Mouse (Mus musculus) cortical plate, adult 2 months (tissue): Measurements from ENCODE around the gene Amotl2. TPM values are rescaled to one million over a fixed set of nuclear protein-coding genes. Genes with fewer than 3 reads are reported as not detected.

Experiments
- H3K27ac ChIP-seq: fragments of 200-500 bp; 2 replicates; pipeline ENCODE4 v1.5.1; 2012; ENCODE audit warnings: low read length, control low read depth, inconsistent platforms; ENCODE audit not compliant: insufficient read depth
- H3K4me1 ChIP-seq: fragments of 200-500 bp; 2 replicates; pipeline ENCODE4 v1.6.1; 2011; ENCODE audit warnings: low read length; ENCODE audit not compliant: control insufficient read depth, insufficient read depth
- H3K4me3 ChIP-seq: fragments of 200-500 bp; 2 replicates; pipeline ENCODE4 v1.5.1; 2011; ENCODE audit warnings: mild to moderate bottlenecking, low read length, control low read depth; ENCODE audit not compliant: insufficient read depth
- CTCF ChIP-seq: fragments of 200-500 bp; IDR thresholded peaks from 2 replicates; pipeline ENCODE4 v1.5.1; 2011; ENCODE audit warnings: mild to moderate bottlenecking, control low read depth, low read length; ENCODE audit not compliant: insufficient read depth; ENCODE audit errors: extremely low read depth
- POLR2A ChIP-seq: fragments of 200-500 bp; IDR thresholded peaks from 2 replicates; pipeline ENCODE4 v1.6.1; 2011; ENCODE audit warnings: mild to moderate bottlenecking, low read length, control low read depth; ENCODE audit not compliant: insufficient read depth; ENCODE audit errors: extremely low read depth
- polyA plus RNA-seq: library from polyadenylated mRNA; depleted of rRNA; stranded (reverse); fragments of >200 nt; gene quantifications from 2 replicates; pipeline ENCODE4 v1.2.3, GENCODE M21; 2012

Amotl2 gene
- polyA plus RNA-seq, 1 experiment, result 16.1 TPM

DNA sequence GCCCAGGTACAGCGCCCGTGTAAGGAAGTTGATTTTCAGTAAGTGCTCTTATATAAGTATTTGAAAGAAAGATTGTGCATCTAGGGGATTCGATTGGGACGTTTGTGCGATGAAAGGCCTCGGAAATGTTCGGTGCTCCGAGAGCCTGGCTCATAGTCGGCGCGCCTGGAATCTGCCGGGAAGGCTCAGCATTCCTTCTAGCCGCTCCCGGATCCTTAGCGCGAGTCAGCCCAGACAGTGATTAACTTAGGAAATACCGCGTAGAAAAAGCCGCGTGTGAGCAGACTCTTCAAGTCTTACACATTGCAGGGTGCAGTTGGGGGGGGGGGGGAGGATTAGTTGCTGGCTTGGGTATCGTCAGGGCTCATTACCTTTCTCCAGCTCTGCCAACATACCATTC is 2.2 kb downstream of the Amotl2 start:
- peak overlapping the region; percentile 96 for H3K27ac ChIP-seq
- H3K4me1 ChIP-seq, result no peaks in the 10 kb centered on the region
- peak overlapping the region; percentile 92 for H3K4me3 ChIP-seq
- TF ChIP-seq CTCF (no peak), POLR2A (no peak)

DNA sequence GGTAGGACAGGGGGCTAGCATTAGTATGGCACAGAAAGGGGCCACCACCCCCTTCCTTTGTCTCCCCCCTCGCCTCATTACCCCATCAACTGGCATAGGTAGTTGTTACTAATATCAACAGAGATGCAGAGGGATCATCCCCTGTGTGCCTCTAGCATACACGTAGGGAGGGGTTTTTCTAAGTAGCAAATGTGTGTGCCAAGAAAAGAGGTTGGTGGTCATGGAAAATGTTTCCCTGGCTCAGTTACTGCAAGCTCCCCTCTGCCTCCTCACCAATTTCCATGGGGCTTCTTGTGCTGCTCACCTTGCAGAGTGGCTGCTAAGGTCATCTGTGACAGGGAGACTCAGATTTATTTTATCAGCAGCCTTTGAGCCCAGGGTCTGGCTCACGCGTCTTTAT is 2.6 kb downstream of the Amotl2 start:
- Histone ChIP-seq H3K27ac (peak overlapping the region; percentile 35; the same call in 1 of the 2 replicates), H3K4me3 (peak overlapping the region; percentile 92), H3K4me1 (no peaks in the 10 kb centered on the region)
- TF ChIP-seq POLR2A (no peak), CTCF (no peak)

DNA sequence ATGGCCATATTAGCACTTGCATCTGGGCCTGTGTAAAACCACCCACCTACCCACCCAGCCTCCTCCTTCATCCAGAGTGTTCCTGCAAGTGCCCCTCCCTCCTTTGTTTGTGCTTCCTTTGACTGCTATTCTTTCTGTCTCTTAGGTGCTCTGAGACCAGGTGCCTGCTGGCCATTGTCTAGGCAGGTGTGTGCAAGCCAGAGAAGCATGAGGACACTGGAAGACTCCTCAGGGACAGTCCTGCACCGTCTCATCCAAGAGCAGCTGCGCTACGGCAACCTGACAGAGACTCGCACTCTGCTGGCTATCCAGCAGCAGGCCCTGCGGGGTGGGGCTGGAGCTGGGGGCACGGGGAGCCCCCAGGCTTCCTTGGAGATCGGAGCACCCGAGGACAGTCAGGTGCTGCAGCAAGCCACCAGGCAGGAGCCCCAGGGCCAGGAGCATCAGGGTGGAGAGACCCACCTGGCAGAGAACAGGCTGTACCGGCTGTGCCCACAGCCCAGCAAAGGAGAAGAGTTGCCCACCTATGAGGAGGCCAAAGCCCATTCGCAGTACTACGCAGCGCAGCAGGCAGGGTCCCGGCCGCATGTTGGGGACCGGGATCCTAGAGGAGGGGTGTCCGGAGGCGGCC is 3.6 kb downstream of the Amotl2 start:
- H3K27ac ChIP-seq, result no peak overlapping the region; the same call in none of the 2 replicates
- TF ChIP-seq POLR2A (no peak), CTCF (no peak)
- H3K4me1 ChIP-seq, result 0 out of 2 replicates have a peak, but pooled peaks cover 1% of the 10 kb centered on the region

DNA sequence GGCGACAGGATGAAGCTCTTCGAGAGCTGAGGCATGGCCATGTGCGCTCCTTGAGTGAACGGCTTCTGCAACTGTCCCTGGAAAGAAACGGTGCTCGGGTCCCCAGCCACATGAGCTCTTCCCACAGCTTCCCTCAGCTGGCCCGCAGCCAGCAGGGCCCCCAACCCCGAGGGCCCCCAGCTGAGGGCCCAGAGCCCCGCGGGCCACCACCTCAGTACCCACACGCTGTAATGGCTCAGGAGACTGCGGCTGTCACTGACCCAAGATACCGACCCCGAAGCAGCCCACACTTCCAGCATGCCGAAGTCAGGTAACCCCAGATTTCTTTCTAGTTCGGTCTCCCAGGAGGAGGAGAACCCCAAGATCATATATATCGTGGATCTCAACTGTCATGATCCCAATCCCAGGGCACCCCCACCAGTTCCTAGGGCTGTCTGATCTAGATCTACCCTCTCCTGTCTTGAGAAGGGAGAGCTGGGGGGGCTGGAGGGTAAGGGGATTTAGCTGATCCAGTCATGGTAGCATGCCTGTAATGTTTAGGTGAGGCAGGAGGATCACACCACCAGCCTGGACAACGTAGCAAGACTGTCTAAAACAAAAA is 4.2 kb downstream of the Amotl2 start:
- no peak overlapping the region; the same call in 1 of the 2 replicates for H3K27ac ChIP-seq
- H3K4me3 ChIP-seq, result peak overlapping the region; percentile 26; the same call in 1 of the 2 replicates
- peaks cover 3% of the 10 kb centered on the region; the same call in 1 of the 2 replicates for H3K4me1 ChIP-seq
- no peak for TF ChIP-seq CTCF
- no peak for TF ChIP-seq POLR2A

More for the DNA sequence above, 3.6 kb downstream of the Amotl2 start:
- H3K4me3 ChIP-seq, result peak overlapping the region; percentile 26

DNA sequence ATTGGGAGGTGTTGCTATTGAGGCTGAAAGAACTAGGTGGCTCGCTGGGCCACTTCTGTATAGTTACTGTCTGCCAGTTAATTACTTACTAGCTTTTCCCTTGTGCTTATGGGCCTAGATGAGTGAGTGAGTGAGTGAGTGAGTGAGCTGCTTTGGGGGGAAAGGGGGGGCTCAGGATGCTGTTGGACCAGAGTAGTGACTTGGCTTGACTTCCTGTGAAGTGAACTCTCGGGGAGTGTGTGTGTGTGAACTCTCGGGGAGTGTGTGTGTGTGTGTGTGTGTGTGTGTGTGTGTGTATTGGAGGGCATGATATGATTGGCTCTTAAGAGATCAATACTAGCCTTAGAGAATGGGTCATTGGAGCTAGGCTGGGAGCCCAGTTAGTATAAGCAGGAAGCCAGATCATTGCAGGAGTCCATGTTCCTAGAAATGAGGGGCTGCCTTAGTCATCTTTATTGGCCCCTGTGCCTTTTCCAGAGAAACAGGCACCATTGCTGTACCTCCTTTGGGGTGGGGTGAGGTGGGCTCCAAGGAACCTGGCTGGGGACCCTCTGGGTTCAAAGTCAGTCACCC is 5.0 kb downstream of the Amotl2 start:
- peaks cover 4% of the 10 kb centered on the region; the same call in 1 of the 2 replicates for H3K4me1 ChIP-seq
- no peak for TF ChIP-seq POLR2A
- no peak for TF ChIP-seq CTCF
- no peak overlapping the region; the same call in 1 of the 2 replicates for H3K4me3 ChIP-seq
- peak overlapping the region; percentile 32; the same call in 1 of the 2 replicates for H3K27ac ChIP-seq

DNA sequence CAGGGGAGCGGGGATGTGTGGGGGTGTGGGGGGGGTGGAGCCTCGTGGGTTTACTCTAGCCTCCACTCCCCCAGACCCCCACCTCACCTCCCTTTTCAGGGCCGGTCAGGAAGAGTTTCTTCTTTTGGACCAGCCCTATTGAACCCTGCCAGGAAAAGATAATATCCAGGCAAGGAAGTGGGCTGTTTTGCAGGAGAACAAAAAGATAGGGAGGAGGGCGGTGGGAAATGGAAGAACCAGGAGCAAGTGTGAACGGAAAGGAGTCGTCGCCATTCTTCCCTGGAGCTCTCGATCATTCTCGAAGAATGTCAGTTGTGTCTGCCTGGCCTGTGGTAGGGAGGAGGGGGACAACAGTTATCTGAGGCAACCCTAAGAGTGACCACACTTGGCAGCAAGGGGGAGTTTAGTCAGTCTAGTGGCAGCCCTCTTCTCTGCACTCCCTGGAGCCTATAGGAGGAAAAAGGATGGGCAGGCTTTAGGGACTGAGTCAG is 5.6 kb downstream of the Amotl2 start:
- TF ChIP-seq CTCF (no peak), POLR2A (no peak)
- Histone ChIP-seq H3K4me1 (peaks cover 4% of the 10 kb centered on the region; the same call in 1 of the 2 replicates), H3K4me3 (no peak overlapping the region), H3K27ac (no peak overlapping the region)

DNA sequence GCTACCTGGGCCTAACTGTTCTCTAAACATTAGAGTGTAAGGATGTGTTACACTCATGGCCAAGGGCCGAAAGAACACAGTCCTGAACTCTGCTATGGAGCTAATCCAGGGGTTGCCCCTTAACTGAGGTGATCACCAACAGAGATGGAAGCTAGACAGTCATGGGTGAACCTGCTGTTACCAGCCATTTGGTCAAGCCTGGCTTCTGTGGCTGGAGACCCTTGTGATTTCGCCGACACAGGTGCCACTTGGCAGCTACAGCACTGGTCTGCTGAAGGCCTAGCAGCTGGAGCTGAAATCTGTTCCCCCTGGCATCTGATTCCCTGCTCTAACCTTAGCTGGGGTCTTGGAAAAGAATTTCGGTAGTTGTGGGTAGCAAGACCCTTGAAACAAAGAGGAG is 6.3 kb downstream of the Amotl2 start:
- TF ChIP-seq POLR2A (no peak), CTCF (no peak)
- no peak overlapping the region for H3K4me3 ChIP-seq
- H3K4me1 ChIP-seq, result peaks cover 4% of the 10 kb centered on the region; the same call in 1 of the 2 replicates
- peak overlapping the region; percentile 94; the same call in 1 of the 2 replicates for H3K27ac ChIP-seq

DNA sequence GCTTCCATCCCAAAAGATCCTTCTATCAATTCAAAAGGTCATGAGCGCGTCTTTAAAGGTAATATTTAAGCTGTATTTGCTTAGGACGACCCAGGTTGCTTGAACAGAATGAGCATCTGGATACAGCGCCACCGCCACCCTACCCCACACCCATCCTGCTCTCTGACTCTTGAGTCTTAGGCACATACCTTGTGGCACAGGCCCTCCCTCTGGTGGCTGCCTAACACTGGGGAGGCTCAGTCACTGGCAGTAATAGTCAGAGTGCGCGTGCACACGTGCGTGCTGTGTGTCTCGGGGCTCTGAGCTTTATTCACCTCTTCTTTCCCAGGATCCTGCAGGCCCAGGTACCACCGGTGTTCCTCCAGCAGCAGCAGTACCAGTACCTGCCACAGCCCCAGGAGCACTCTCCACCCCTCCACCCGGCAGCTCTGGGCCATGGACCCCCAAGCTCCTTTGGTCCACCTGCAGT is 6.8 kb downstream of the Amotl2 start:
- H3K27ac ChIP-seq, result peak overlapping the region; percentile 94
- TF ChIP-seq POLR2A (no peak), CTCF (no peak)
- H3K4me3 ChIP-seq, result no peak overlapping the region
- H3K4me1 ChIP-seq, result peaks cover 4% of the 10 kb centered on the region; the same call in 1 of the 2 replicates

DNA sequence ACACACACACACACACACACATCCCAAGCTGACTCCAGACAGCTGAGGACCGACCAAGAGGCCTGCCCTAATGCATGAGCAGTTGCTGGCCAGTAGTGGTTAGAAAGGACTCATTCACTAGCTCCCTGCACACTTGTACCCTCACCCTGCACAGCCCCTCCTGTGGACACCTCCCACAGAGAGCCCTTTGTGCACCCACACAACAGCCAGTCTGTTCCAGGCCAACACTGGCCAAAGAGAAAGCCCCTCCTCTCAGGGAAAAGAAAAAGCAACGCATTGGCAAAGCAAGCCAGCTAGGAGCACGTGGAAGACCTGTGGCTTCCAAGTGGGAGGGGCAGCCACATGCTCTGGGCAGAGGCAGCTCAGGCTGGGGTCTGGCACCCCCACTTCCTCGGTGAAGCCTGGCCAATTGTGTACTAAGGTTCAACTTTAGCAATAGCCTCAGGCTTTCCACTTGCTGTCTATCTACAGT is 7.6 kb downstream of the Amotl2 start:
- no peak for TF ChIP-seq POLR2A
- no peak for TF ChIP-seq CTCF
- peaks cover 4% of the 10 kb centered on the region; the same call in 1 of the 2 replicates for H3K4me1 ChIP-seq
- H3K4me3 ChIP-seq, result no peak overlapping the region

DNA sequence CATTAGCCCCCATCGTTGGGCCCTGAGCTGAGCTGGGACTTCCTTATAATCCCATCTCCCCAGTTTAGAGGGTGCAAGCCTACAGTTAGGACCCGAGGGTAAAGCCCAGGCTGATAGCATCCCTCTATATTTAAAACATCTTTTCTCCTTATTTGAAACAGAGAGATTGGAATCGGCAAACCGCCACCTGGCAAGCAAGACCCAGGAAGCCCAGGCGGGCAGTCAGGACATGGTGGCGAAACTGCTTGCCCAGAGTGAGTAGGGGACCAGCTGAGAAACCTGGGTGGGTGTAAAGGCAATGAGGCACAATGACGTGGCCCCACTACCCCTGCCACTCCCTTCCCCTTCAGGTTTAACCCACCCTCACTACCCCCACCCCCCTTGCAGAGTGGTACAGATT is 8.5 kb downstream of the Amotl2 start:
- TF ChIP-seq POLR2A (no peak), CTCF (no peak)
- Histone ChIP-seq H3K27ac (peak overlapping the region; percentile 91; the same call in 1 of the 2 replicates), H3K4me1 (peaks cover 4% of the 10 kb centered on the region; the same call in 1 of the 2 replicates), H3K4me3 (no peak overlapping the region)

More for the DNA sequence above, 7.6 kb downstream of the Amotl2 start:
- peak overlapping the region; percentile 94 for H3K27ac ChIP-seq
